Mouse (Mus musculus): ENCODE measurements around the gene Il6. TPM values are rescaled to one million over a fixed set of nuclear protein-coding genes. Genes with fewer than 3 reads are reported as not detected.
"Not testable (repeated sequence)": the region's sequence is repeated elsewhere in the genome, so short reads cannot be mapped to it uniquely, and the experiment has no call there.

The Il6 gene
- polyA plus RNA-seq, 1 experiment from 2014 or later, result not detected

GRCm38 (mm10) chr5:30039324-30039723 lies 26.4 kb downstream of the Il6 start:
- not testable (repeated sequence) for H3K27me3 ChIP-seq (replicated peaks; ENCODE audit: low read depth, poor library complexity, severe bottlenecking); H3K4me1 ChIP-seq; H3K36me3 ChIP-seq (replicated peaks); H3K27ac ChIP-seq (replicated peaks); DNase-seq (ENCODE audit: low spot score); H3K4me3 ChIP-seq; H3K9me3 ChIP-seq
- WGBS, result 93% methylated on average over 5 of the region's 5 CpGs

- not testable (repeated sequence) for H3K36me3 ChIP-seq (replicated peaks); DNase-seq (ENCODE audit: low spot score); H3K27ac ChIP-seq (replicated peaks); H3K4me1 ChIP-seq; H3K4me3 ChIP-seq; H3K9me3 ChIP-seq; H3K27me3 ChIP-seq (replicated peaks; ENCODE audit: low read depth, poor library complexity, severe bottlenecking)
- WGBS, result 82% methylated on average over 4 of the region's 4 CpGs
Measured at GRCm38 (mm10) chr5:30039841-30040240, 26.9 kb downstream of the Il6 start.

GRCm38 (mm10) chr5:30058216-30058731 lies 45.4 kb downstream of the Il6 start:
- Histone ChIP-seq H3K27ac (replicated peaks) (no peak overlapping the region), H3K4me3 (no peak overlapping the region), H3K36me3 (replicated peaks) (peaks cover 46% of the 10 kb centered on the region), H3K27me3 (replicated peaks; ENCODE audit: low read depth, poor library complexity, severe bottlenecking) (no peaks in the 10 kb centered on the region), H3K4me1 (no peaks in the 10 kb centered on the region), H3K9me3 (no peaks in the 10 kb centered on the region)
- 77% methylated on average over 6 of the region's 6 CpGs for WGBS
- no peak for DNase-seq (ENCODE audit: low spot score)

GRCm38 (mm10) chr5:30059607-30060006 lies 46.7 kb downstream of the Il6 start:
- H3K4me1 ChIP-seq; H3K9me3 ChIP-seq; H3K4me3 ChIP-seq; H3K27ac ChIP-seq (replicated peaks); DNase-seq (ENCODE audit: low spot score); H3K27me3 ChIP-seq (replicated peaks; ENCODE audit: low read depth, poor library complexity, severe bottlenecking): not testable (repeated sequence)
- 66% methylated on average over 5 of the region's 5 CpGs for WGBS
- H3K36me3 ChIP-seq (replicated peaks), result peaks cover 59% of the 10 kb centered on the region

GRCm38 (mm10) chr5:30067726-30068125 lies 54.8 kb downstream of the Il6 start:
- Histone ChIP-seq H3K27ac (replicated peaks) (no peak overlapping the region), H3K4me1 (peaks cover 14% of the 10 kb centered on the region), H3K36me3 (replicated peaks) (peaks cover 91% of the 10 kb centered on the region), H3K9me3 (no peaks in the 10 kb centered on the region), H3K4me3 (no peak overlapping the region), H3K27me3 (replicated peaks; ENCODE audit: low read depth, poor library complexity, severe bottlenecking) (no peaks in the 10 kb centered on the region)
- WGBS, result 85% methylated on average over 6 of the region's 6 CpGs
- no peak for DNase-seq (ENCODE audit: low spot score)

Other genes with a start within 250 kb of the Il6 start
- gene Tyms, start 60.5 kb downstream of the Il6 start, polyA plus RNA-seq (2016; fragmentation: Nextera tagmentation; extraction: Ambion mirVana), result 379 and 382 TPM in 2 replicates
- gene Garem2, start 92.0 kb downstream of the Il6 start, polyA plus RNA-seq (2016; fragmentation: Nextera tagmentation; extraction: Ambion mirVana), result 1.7 and 2.1 TPM in 2 replicates
- gene 3110082J24Rik, start 93.0 kb downstream of the Il6 start, polyA plus RNA-seq (2016; fragmentation: Nextera tagmentation; extraction: Ambion mirVana), result 0.54 and 0.65 TPM in 2 replicates
- 102 and 114 TPM in 2 replicates for gene Hadha, start 142.0 kb downstream of the Il6 start, polyA plus RNA-seq (2016; fragmentation: Nextera tagmentation; extraction: Ambion mirVana)
- 107 and 109 TPM in 2 replicates for gene Hadhb, start 142.1 kb downstream of the Il6 start, polyA plus RNA-seq (2016; fragmentation: Nextera tagmentation; extraction: Ambion mirVana)
- not detected in 2 replicates for gene Adgrf3, start 192.6 kb downstream of the Il6 start, polyA plus RNA-seq (2016; fragmentation: Nextera tagmentation; extraction: Ambion mirVana)
- 21.0 and 21.7 TPM in 2 replicates for gene Selenoi, start 219.5 kb downstream of the Il6 start, polyA plus RNA-seq (2016; fragmentation: Nextera tagmentation; extraction: Ambion mirVana)

Measured in embryonic facial prominence, embryonic 10.5 days (tissue).